Mouse (Mus musculus) heart, embryonic 12.5 days (tissue): ENCODE data around the gene Pou3f3. TPM values are rescaled to one million over a fixed set of nuclear protein-coding genes. Genes with fewer than 3 reads are reported as not detected.

ENCODE experiments used
- ATAC-seq: fragments of 200-750 bp; cut with Nextera tagmentation; 2 replicates; pipeline ENCODE4 v1.8.0; 2017; ENCODE audit warnings: moderate TSS enrichment, moderate library complexity; ENCODE audit not compliant: insufficient number of reproducible peaks, low FRiP score
- H3K27ac ChIP-seq: fragments of 300-500 bp; sonication (generic); 2 replicates; pipeline ENCODE4 v1.5.1; 2016; ENCODE audit warnings: mild to moderate bottlenecking, moderate library complexity; ENCODE audit not compliant: poor library complexity, severe bottlenecking
- H3K27me3 ChIP-seq: fragments of 300-500 bp; sonication (generic); replicated peaks from 2 replicates; pipeline ENCODE4 v1.6.1; 2016; ENCODE audit warnings: mild to moderate bottlenecking, moderate library complexity
- H3K36me3 ChIP-seq: fragments of 300-500 bp; sonication (generic); 2 replicates; pipeline ENCODE4 v1.6.1; 2016; ENCODE audit warnings: mild to moderate bottlenecking, moderate library complexity
- H3K4me1 ChIP-seq: fragments of 300-500 bp; sonication (generic); replicated peaks from 2 replicates; pipeline ENCODE4 v1.6.1; 2016; ENCODE audit warnings: mild to moderate bottlenecking
- H3K4me2 ChIP-seq: fragments of 300-500 bp; sonication (generic); 2 replicates; pipeline ENCODE4 v1.6.1; 2016; ENCODE audit warnings: mild to moderate bottlenecking, moderate library complexity
- H3K4me3 ChIP-seq: fragments of 300-500 bp; sonication (generic); 2 replicates; pipeline ENCODE4 v1.5.1; 2016; ENCODE audit warnings: mild to moderate bottlenecking
- H3K9ac ChIP-seq: fragments of 300-500 bp; sonication (generic); 2 replicates; pipeline ENCODE4 v1.6.1; 2016; ENCODE audit warnings: mild to moderate bottlenecking, moderate library complexity
- H3K9me3 ChIP-seq: fragments of 300-500 bp; sonication (generic); replicated peaks from 2 replicates; pipeline ENCODE4 v1.6.1; 2016; ENCODE audit warnings: mild to moderate bottlenecking, moderate library complexity
- WGBS: fragments of 180-500 bp; shearing (Covaris S2); methylation state at CpG from one replicate; pipeline ENCODE4 v1.1.7; 2016; 5-methylcytosine and 5-hydroxymethylcytosine counted together
- polyA plus RNA-seq: library from polyadenylated mRNA; unstranded; fragments of >200 nt; fragmentation: Nextera tagmentation; extraction: Ambion mirVana; gene quantifications from 2 replicates; pipeline ENCODE4 v1.2.1, GENCODE M21; 2016

Gene Pou3f3
- 0.06 TPM in 2 replicates for polyA plus RNA-seq

GRCm38 (mm10) chr1:42695578-42695915 is at the start of gene Pou3f3:
TSS of gene Pou3f3 (plus strand) at chr1:42695768.
- no peaks in the 10 kb centered on the region for H3K36me3 ChIP-seq
- H3K4me3 ChIP-seq: peak within 1 kb of the TSS; percentile 58
- H3K27ac ChIP-seq: no peak within 1 kb of the TSS
- WGBS: under 1% methylated on average over 21 of the region's 21 CpGs
- H3K9me3 ChIP-seq: no peaks in the 10 kb centered on the region
- H3K27me3 ChIP-seq: peaks cover 86% of the 10 kb centered on the region
- H3K4me1 ChIP-seq: peaks cover 37% of the 10 kb centered on the region
- peak within 1 kb of the TSS; percentile 52 for H3K9ac ChIP-seq
- peak; percentile 80 for ATAC-seq
- H3K4me2 ChIP-seq: peak within 1 kb of the TSS; percentile 87

GRCm38 (mm10) chr1:42648366-42648935 is 47.1 kb upstream of the Pou3f3 start:
- no peak overlapping the region for H3K9ac ChIP-seq
- no peaks in the 10 kb centered on the region for H3K9me3 ChIP-seq
- H3K27ac ChIP-seq: no peak overlapping the region
- WGBS: 85% methylated on average over 9 of the region's 9 CpGs
- H3K36me3 ChIP-seq: no peaks in the 10 kb centered on the region
- no peak overlapping the region for H3K4me3 ChIP-seq
- H3K4me2 ChIP-seq: no peak overlapping the region
- H3K27me3 ChIP-seq: no peaks in the 10 kb centered on the region
- ATAC-seq: no peak
- H3K4me1 ChIP-seq: no peaks in the 10 kb centered on the region

- Histone ChIP-seq H3K36me3 (no peaks in the 10 kb centered on the region), H3K27ac (no peak overlapping the region), H3K4me1 (no peaks in the 10 kb centered on the region), H3K27me3 (no peaks in the 10 kb centered on the region), H3K9me3 (no peaks in the 10 kb centered on the region), H3K4me2 (no peak overlapping the region), H3K9ac (no peak overlapping the region), H3K4me3 (no peak overlapping the region)
- ATAC-seq: no peak
- 88% methylated on average over 15 of the region's 15 CpGs for WGBS
These were observed 44.1 kb upstream of the Pou3f3 start for GRCm38 (mm10) chr1:42651461-42651860.

GRCm38 (mm10) chr1:42667546-42667945 is 28.0 kb upstream of the Pou3f3 start:
- Histone ChIP-seq H3K27ac (no peak overlapping the region), H3K4me1 (no peaks in the 10 kb centered on the region), H3K27me3 (no peaks in the 10 kb centered on the region), H3K36me3 (no peaks in the 10 kb centered on the region), H3K9ac (no peak overlapping the region), H3K4me3 (no peak overlapping the region), H3K9me3 (no peaks in the 10 kb centered on the region), H3K4me2 (no peak overlapping the region)
- ATAC-seq: no peak
- 54% methylated on average over 1 of the region's 1 CpGs for WGBS

- Histone ChIP-seq H3K9ac (no peak overlapping the region), H3K27ac (no peak overlapping the region), H3K4me3 (no peak overlapping the region), H3K9me3 (no peaks in the 10 kb centered on the region), H3K4me2 (no peak overlapping the region), H3K36me3 (no peaks in the 10 kb centered on the region), H3K27me3 (peaks cover 57% of the 10 kb centered on the region), H3K4me1 (peaks cover 13% of the 10 kb centered on the region)
- ATAC-seq: no peak
- WGBS: 63% methylated on average over 3 of the region's 3 CpGs
These were observed 14.9 kb upstream of the Pou3f3 start for GRCm38 (mm10) chr1:42680673-42681072.

GRCm38 (mm10) chr1:42681762-42682161 is 13.8 kb upstream of the Pou3f3 start:
- WGBS: 70% methylated on average over 5 of the region's 5 CpGs
- Histone ChIP-seq H3K4me3 (no peak overlapping the region), H3K27me3 (peaks cover 60% of the 10 kb centered on the region)

GRCm38 (mm10) chr1:42683861-42684260 is 11.7 kb upstream of the Pou3f3 start:
- Histone ChIP-seq H3K27ac (no peak overlapping the region), H3K36me3 (no peaks in the 10 kb centered on the region), H3K9ac (no peak overlapping the region), H3K27me3 (peaks cover 71% of the 10 kb centered on the region), H3K4me1 (peaks cover 23% of the 10 kb centered on the region), H3K4me2 (peak overlapping the region; percentile 65; the same call in 1 of the 2 replicates), H3K9me3 (no peaks in the 10 kb centered on the region), H3K4me3 (peak overlapping the region; percentile 38; the same call in 1 of the 2 replicates)
- no peak for ATAC-seq
- WGBS: 2% methylated on average over 6 of the region's 6 CpGs

More at GRCm38 (mm10) chr1:42681762-42682161, 13.8 kb upstream of the Pou3f3 start:
- no peak overlapping the region for H3K27ac ChIP-seq
- ATAC-seq: no peak
- H3K4me2 ChIP-seq: no peak overlapping the region
- H3K4me1 ChIP-seq: peaks cover 22% of the 10 kb centered on the region
- H3K9me3 ChIP-seq: no peaks in the 10 kb centered on the region
- no peak overlapping the region for H3K9ac ChIP-seq
- H3K36me3 ChIP-seq: no peaks in the 10 kb centered on the region

- WGBS: 1% methylated on average over 26 of the region's 27 CpGs
- H3K27ac ChIP-seq: no peak overlapping the region
- H3K9me3 ChIP-seq: no peaks in the 10 kb centered on the region
- peaks cover 23% of the 10 kb centered on the region for H3K4me1 ChIP-seq
- H3K4me2 ChIP-seq: peak overlapping the region; percentile 65
- H3K9ac ChIP-seq: no peak overlapping the region
- peak overlapping the region; percentile 38 for H3K4me3 ChIP-seq
- 0 out of 2 replicates have a peak, but pooled peaks have one; percentile 53 for ATAC-seq
- no peaks in the 10 kb centered on the region for H3K36me3 ChIP-seq
- peaks cover 75% of the 10 kb centered on the region for H3K27me3 ChIP-seq
These were observed 11.2 kb upstream of the Pou3f3 start for GRCm38 (mm10) chr1:42684345-42684744.

- Histone ChIP-seq H3K4me3 (peak overlapping the region; percentile 38), H3K4me1 (peaks cover 23% of the 10 kb centered on the region), H3K36me3 (no peaks in the 10 kb centered on the region), H3K9ac (no peak overlapping the region), H3K27me3 (peaks cover 76% of the 10 kb centered on the region), H3K4me2 (peak overlapping the region; percentile 65), H3K9me3 (no peaks in the 10 kb centered on the region), H3K27ac (no peak overlapping the region)
- 1% methylated on average over 21 of the region's 21 CpGs for WGBS
- 0 out of 2 replicates have a peak, but pooled peaks have one; percentile 39 for ATAC-seq
These were observed 10.8 kb upstream of the Pou3f3 start for GRCm38 (mm10) chr1:42684783-42685182.

- no peak overlapping the region for H3K4me3 ChIP-seq
- H3K4me1 ChIP-seq: peaks cover 23% of the 10 kb centered on the region
- peaks cover 78% of the 10 kb centered on the region for H3K27me3 ChIP-seq
- H3K9ac ChIP-seq: no peak overlapping the region
- ATAC-seq: no peak
- H3K9me3 ChIP-seq: no peaks in the 10 kb centered on the region
- H3K27ac ChIP-seq: no peak overlapping the region
- no peaks in the 10 kb centered on the region for H3K36me3 ChIP-seq
- 4% methylated on average over 11 of the region's 11 CpGs for WGBS
- H3K4me2 ChIP-seq: peak overlapping the region; percentile 71; the same call in 1 of the 2 replicates
These were observed 10.1 kb upstream of the Pou3f3 start for GRCm38 (mm10) chr1:42685321-42685960.

GRCm38 (mm10) chr1:42686194-42687131 is 9.1 kb upstream of the Pou3f3 start:
- Histone ChIP-seq H3K9ac (no peak overlapping the region), H3K27me3 (peaks cover 82% of the 10 kb centered on the region), H3K4me3 (peak overlapping the region; percentile 42), H3K27ac (no peak overlapping the region), H3K36me3 (no peaks in the 10 kb centered on the region), H3K4me2 (peak overlapping the region; percentile 71), H3K9me3 (no peaks in the 10 kb centered on the region), H3K4me1 (peaks cover 23% of the 10 kb centered on the region)
- WGBS: 1% methylated on average over 53 of the region's 53 CpGs
- no peak for ATAC-seq
